27 mouse cellular contexts compared by ENCODE assay signal in genomic region chr2:5743886-5744285, GRCm38 (mm10).
"Had no signal": no experiment of that assay in that cellular context is flagged by ENCODE, and none has a peak within 500 bp of the region (broad histone marks: within the 10 kb centered on the region; RNA-seq: fewer than 3 reads in every experiment).

No protein-coding gene starts in this region.

- H3K4me3 ChIP-seq: gastrocnemius, adult 2 months; heart, adult 2 months; heart, embryonic 13.5 days; heart, embryonic 15.5 days; hindbrain, embryonic 10.5 days; hindbrain, embryonic 12.5 days; intestine, embryonic 15.5 days; layer of hippocampus, adult 2 months; left cerebral cortex, adult 2 months; limb, embryonic 10.5 days; limb, embryonic 12.5 days; liver, embryonic 13.5 days; liver, embryonic 15.5 days had no signal

- H3K9me3 ChIP-seq: heart, embryonic 13.5 days; heart, embryonic 15.5 days; hindbrain, embryonic 10.5 days; hindbrain, embryonic 12.5 days; intestine, embryonic 15.5 days; limb, embryonic 10.5 days; liver, embryonic 13.5 days had no signal

- H3K9ac ChIP-seq: heart, embryonic 13.5 days; heart, embryonic 15.5 days; hindbrain, embryonic 12.5 days; hindbrain, embryonic 14.5 days; intestine, embryonic 15.5 days; limb, embryonic 12.5 days; liver, embryonic 13.5 days; liver, embryonic 15.5 days; liver, postnatal 0 days had no signal

- H3K4me2 ChIP-seq: heart, embryonic 11.5 days; heart, embryonic 13.5 days; heart, embryonic 15.5 days; hindbrain, embryonic 12.5 days; hindbrain, embryonic 14.5 days; intestine, embryonic 15.5 days; limb, embryonic 12.5 days; liver, embryonic 11.5 days; liver, embryonic 13.5 days; liver, embryonic 15.5 days had no signal

- DNase-seq: gastrocnemius, adult 2 months; gastrocnemius, postnatal 10 days; gastrocnemius, postnatal 25 days; heart, adult 2 months; heart, postnatal 14 days; heart, postnatal 4 days; kidney, adult 8-10 months; kidney, postnatal 4 days; liver; liver, embryonic 13.5 days; liver, postnatal 0 days had no signal

- H3K4me1 ChIP-seq: heart, embryonic 13.5 days; heart, embryonic 15.5 days; hindbrain, embryonic 10.5 days; hindbrain, embryonic 12.5 days; intestine, embryonic 15.5 days; liver, embryonic 13.5 days; liver, embryonic 15.5 days had no signal

- H3K27me3 ChIP-seq: heart, embryonic 13.5 days; heart, embryonic 15.5 days; hindbrain, embryonic 12.5 days; intestine, embryonic 15.5 days; limb, embryonic 12.5 days; liver, embryonic 13.5 days; liver, embryonic 15.5 days had no signal

- ATAC-seq: hindbrain, embryonic 16.5 days; inflammation-experienced regulatory T-cells, adult 6 months; intestine, embryonic 15.5 days; intestine, postnatal 0 days; liver, postnatal 0 days had no signal

- H3K36me3 ChIP-seq: heart, embryonic 13.5 days; heart, embryonic 15.5 days; hindbrain, embryonic 10.5 days; hindbrain, embryonic 12.5 days; intestine, embryonic 15.5 days; limb, embryonic 10.5 days; limb, embryonic 12.5 days; liver, embryonic 13.5 days; liver, embryonic 15.5 days had no signal

- H3K27ac ChIP-seq: gastrocnemius, adult 2 months; heart, adult 2 months; heart, embryonic 13.5 days; heart, embryonic 15.5 days; hindbrain, embryonic 10.5 days; hindbrain, embryonic 12.5 days; hindbrain, embryonic 14.5 days; intestine, embryonic 15.5 days; layer of hippocampus, adult 2 months; left cerebral cortex, adult 2 months; limb, embryonic 10.5 days; limb, embryonic 12.5 days; liver, embryonic 13.5 days; liver, embryonic 15.5 days had no signal
